Mouse (Mus musculus) liver, adult 2 months (tissue): ENCODE results near the gene Phex.

ENCODE experiments used
- CTCF ChIP-seq: fragments of 200-500 bp; IDR thresholded peaks from 2 replicates; pipeline ENCODE4 v1.5.1; 2011; ENCODE audit warnings: low read depth, low read length, control low read depth
- POLR2A ChIP-seq: fragments of 200-500 bp; IDR thresholded peaks from 2 replicates; pipeline ENCODE4 v1.6.1; 2011; ENCODE audit warnings: low read length, control low read depth; ENCODE audit not compliant: insufficient read depth; ENCODE audit errors: extremely low read depth

DNA sequence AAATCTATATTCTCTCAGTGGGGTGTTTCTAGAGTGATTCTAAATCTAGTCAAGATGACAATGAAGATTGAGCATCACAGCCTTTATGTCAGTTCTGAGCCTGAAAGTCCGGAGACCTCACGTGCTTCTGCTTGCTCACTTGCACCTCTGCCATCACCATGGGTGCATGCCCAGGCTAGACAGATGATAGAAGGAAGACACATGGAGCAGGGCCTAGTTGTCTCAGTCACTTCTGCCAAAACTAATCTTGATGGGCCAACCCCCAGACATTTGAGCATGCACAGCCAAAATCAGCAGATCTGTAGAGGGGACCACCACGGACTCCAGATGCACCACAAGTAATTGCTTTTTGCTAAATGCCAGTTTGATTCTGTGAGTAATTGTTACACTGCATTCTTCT is 85.3 kb downstream of the Phex start:
- TF ChIP-seq CTCF: no peak
- TF ChIP-seq POLR2A: no peak
